Mouse (Mus musculus) erythroblast, adult 5-6 weeks (primary cell): ENCODE measurements around the gene Dennd2a. TPM values are rescaled to one million over a fixed set of nuclear protein-coding genes. Genes with fewer than 3 reads are reported as not detected.

Experiments used
- ATAC-seq: replicated peaks from 2 replicates; pipeline ENCODE4 v1.8.0; 2016; ENCODE audit warnings: moderate number of reproducible peaks, mild to moderate bottlenecking, moderate TSS enrichment, inconsistent platforms; ENCODE audit not compliant: poor library complexity, low FRiP score, severe bottlenecking
- total RNA-seq, 2 experiments: library from RNA; stranded (forward) in 1 of 2; stranded (reverse) in 1 of 2; fragments of 150-400 nt in 1 of 2; fragments of 200-764, 138-1000 nt in 1 of 2; gene quantifications; 2 replicates each; pipeline versions ENCODE4 v1.2.3 to v1.2.4; 2015 to 2017; ENCODE audit warnings: low replicate concordance in 2 of 2

Dennd2a gene
- total RNA-seq, 2 experiments from 2014 or later, result 0.43 TPM; not detected in 1

DNA sequence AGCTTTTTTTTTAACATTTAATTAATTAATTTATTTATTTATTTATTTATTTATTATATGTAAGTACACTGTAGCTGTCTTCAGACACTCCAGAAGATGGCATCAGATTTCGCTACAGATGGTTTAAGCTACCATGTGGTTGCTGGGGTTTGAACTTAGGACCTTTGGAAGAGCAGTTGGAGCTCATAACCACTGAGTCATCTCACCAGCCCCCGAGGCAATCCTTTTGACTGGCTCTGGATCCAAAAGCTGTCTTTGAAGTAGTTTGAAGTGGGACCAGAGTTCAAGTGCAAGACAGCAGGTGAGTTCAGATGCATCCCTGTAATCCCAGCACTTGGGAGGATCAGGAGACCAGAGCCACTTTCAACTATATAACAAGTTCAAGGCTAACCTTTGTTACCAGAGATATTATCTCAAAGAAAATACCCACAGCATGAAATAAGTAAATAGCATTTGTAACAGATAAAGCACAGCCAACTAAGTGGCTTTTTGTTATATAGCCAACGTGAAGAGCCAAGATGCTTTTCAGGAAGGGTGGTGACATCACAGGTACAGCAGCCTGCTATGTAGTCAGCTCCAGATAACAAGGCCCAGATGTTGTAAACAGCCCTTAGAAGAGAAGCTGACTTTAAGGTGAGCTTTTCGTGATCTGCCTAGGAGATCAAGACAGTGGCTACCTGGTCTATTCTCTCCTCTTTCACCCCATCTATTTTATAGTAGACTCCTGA is 130.2 kb downstream of the Dennd2a start:
- ATAC-seq, result peak; percentile 50

DNA sequence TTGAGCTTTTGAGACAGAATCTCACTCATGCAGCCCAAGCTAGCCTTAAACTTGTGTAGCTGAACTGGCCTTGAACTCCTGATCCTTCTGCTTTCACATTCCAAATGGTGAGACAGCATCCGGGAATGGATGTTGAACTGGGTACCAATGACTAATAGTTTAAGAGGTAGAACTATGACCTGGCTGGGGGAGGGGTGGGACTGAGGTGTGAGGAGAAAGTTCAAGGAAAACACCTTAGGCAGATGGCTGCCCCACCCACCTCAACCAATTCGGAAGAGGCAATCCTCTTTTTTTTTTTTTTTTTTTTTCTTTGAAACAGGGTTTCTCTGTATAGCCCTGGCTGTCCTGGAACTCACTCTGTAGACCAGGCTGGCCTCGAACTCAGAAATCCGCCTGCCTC is 130.9 kb downstream of the Dennd2a start:
- no peak for ATAC-seq

DNA sequence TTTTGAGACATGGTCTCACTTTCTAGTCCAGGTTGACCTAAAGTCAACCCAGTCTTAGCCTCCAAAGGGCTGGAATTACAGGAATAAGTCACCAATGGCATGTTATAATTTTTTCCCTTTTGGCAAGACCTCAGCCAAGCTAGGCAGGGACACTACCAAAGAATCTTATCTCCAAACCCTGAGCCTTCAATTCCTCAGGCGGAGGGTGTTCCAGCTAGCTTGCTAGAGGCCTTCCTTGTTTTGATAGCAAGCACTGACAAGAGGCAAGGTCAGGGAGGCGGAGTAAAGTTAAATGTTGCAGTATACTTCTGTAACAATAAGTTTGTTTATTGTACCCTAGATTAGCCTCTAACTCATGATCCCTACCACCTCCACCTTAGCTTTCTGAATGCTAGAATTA is 132.5 kb downstream of the Dennd2a start:
- no peak for ATAC-seq

DNA sequence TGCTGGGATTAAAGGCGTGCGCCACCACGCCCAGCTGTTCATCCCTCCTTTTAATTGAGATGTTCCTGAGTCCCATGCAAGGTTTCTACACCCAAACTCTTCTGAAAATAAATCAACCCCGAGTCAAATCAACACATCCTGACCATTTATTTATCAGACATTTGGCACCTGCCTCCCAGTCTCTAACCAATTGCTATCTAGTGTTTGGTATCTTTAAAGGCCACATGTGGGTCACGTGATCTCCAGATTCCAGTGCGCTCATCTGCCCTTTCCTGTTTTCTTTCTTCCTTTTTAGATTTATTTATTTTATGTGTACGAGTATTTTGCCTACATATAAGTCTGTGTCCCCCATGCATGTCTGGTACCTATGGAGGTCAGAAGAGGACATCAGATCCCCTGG is 134.0 kb downstream of the Dennd2a start:
- peak; percentile 52 for ATAC-seq

DNA sequence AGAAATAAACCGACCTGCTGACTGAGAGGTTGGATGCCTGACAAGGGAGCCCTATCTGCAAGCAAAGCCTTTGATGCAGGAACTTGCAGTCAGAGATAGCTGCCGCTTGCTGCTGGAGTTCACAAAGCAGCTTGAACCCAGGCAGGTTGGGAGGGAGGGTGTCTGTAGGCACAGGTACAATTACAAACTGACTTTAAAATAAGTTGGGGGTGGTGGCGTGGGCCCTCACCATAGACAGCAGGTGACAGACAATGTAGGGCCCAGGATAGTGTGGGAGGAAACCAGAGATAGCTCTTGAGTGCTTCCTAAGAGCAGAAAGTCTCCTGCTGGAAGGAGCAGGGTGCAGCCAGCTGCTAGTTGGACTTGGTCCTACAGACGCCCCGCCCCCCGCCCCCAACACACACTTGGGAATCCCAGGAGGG is 134.5 kb downstream of the Dennd2a start:
- peak; percentile 31; the same call in 1 of the 2 replicates for ATAC-seq

DNA sequence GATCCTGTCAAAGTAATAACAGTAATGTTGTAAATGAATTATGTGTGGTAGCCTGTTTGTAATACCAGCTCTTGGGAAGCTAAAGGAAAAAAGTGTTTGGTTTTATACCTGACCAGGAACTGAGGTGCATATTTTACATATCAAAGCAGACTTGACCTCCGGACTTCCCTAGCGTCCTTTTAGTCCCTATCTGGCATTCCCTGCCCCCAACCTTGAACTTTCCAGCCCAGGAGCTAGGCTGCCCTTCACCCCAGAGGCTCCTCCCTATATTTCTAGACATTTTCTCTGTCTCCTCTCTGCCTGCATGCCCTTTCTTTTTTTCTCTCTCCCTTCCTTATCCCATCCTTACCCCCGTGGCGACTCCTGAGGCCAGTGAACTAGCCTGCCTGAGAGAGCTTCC is 136.8 kb downstream of the Dennd2a start:
- ATAC-seq, result no peak

DNA sequence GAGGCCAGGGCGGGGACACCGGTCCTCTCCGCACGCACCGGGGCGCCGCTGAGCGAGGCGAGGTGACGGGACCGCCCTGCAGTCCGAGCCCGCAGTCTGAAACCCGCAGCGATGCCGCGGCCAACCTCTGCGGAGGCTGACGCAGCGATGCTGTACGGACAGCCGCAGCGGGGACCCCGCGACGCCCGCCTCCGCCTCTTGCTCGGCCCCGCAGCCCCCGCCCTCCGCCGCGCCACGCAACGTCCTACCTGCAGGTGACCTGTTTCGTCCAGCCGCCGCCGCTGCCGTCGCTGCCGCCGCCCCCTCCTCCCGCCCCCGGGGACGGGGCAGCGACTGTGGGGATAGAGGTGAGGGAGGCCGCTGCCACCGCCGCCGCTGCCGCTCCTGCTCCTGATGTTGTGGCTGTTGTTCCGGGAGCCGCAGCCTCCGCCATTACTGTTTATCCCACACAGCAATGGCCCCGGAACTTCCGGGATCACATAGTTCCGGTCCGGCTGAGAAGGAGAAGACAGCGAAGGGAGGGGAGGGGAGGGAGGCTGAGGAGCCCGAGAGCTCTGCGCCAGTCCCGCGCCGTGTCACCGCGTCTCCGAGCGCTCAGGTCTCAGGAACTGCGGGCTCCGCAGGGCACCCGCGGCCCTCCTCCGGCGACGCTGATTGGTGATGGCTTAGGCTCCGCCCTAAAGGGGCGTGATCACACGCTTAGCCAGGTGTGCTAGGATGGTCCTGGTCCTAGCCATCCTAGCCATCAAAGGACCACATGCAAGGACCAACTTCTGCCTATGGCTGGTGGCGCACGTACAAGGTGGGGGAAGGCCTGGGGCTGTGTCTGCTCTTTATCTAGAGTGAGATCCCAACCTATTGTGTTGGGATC is 137.6 kb downstream of the Dennd2a start, which contains the start of gene Mkrn1:
Mkrn1 (minus strand) TSS at position 612 of the 871 bp plus-strand sequence.
- peak; percentile 69 for ATAC-seq

DNA sequence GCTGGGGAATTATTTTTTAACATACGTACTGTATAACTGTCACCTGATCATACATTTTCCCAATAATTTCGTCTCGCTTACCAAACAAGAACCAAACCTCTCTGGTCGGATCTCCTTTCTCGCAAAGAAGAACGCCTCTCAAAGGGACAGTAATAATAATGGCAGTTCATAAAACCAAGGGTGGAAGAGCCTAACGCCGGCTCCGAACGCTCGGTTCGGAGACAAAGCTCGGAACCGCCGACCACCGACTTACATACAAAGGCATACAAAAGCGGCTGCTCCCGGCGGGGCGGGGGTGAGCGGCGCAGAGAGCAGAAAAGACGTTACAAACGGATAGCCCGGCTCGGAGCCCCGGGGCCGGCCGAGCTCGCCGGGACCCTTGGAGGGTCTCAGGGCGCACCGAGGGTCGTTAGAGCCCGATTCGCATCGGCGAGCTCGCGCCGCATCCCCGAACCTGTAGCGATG is 138.2 kb downstream of the Dennd2a start:
- no peak for ATAC-seq

DNA sequence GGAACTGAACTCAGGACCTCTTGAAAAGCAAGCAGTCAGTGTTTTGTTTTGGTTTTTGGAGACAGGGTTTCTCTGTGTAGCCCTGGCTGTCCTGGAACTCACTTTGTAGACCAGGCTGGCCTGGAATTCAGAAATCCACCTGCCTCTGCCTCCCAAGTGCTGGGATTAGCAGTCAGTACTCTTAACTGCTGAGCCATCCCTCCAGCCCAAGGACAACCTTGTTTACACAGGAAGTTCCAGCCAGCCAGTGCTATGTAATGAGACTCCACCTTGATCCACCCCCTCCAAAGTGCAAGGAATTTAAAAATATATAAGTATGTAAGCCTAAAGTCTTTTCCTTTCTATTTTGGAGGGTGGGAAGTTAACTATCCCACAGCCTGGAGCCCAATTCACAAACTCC is 141.0 kb downstream of the Dennd2a start:
- 0 out of 2 replicates have a peak, but pooled peaks have one; percentile 34 for ATAC-seq

DNA sequence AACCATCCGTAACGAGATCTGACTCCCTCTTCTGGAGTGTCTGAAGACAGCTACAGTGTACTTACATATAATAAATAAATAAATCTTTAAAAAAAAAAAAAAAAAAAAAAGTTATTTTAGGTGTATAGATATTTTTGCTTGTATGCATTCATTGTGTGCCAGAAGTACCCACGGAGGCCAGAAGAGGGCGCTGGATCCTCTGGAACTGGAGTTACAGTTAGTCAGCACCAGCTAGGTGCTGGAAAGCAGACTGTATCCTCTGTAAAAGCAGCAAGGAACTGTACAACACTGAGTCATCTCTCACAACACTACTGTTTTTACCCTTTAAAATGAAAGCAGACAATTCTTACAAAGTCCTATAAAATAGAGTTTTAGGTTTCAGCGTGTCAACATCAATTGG is 141.9 kb downstream of the Dennd2a start:
- 0 out of 2 replicates have a peak, but pooled peaks have one; percentile 27 for ATAC-seq

DNA sequence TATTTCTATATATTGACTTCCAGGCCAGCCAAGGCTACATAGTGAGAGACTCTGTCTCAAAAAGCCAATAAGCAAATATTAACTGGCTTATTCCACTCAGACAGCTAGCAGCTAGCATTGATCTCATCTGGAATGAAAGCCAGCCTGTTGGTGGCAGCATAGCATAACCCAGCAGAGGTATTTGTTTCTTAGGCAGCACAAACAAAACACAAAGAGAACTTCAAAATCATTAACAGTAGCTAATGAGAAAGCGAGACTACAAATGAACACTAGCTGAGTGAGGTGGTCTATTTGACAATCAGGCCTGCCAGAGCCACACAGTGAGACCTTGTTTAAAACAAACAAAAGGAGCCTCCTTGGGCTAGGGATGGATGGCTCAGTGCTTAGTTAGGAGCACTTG is 143.6 kb downstream of the Dennd2a start:
- ATAC-seq, result no peak

Other genes with a start within 250 kb of the Dennd2a start
- gene Slc37a3, start 180.2 kb downstream of the Dennd2a start, total RNA-seq (2015; ENCODE audit: low replicate concordance), result 0.42 and 3.1 TPM in 2 replicates
- gene Slc37a3, start 180.2 kb downstream of the Dennd2a start, total RNA-seq (2017; ENCODE audit: low replicate concordance), result 1.7 and 9.2 TPM in 2 replicates
- 0.84 TPM in 1 of 2 replicates, not detected in the other for gene Rab19, start 176.7 kb downstream of the Dennd2a start, total RNA-seq (2015; ENCODE audit: low replicate concordance)
- gene Rab19, start 176.7 kb downstream of the Dennd2a start, total RNA-seq (2017; ENCODE audit: low replicate concordance), result 0.26 and 2.9 TPM in 2 replicates
- gene Mkrn1, start 137.4 kb downstream of the Dennd2a start, total RNA-seq (2015; ENCODE audit: low replicate concordance), result 1,353 and 1,373 TPM in 2 replicates
- 1,538 and 2,743 TPM in 2 replicates for gene Mkrn1, start 137.4 kb downstream of the Dennd2a start, total RNA-seq (2017; ENCODE audit: low replicate concordance)
- 0.38 and 4.4 TPM in 2 replicates for gene Adck2, start 16.0 kb upstream of the Dennd2a start, total RNA-seq (2015; ENCODE audit: low replicate concordance)
- gene Adck2, start 16.0 kb upstream of the Dennd2a start, total RNA-seq (2017; ENCODE audit: low replicate concordance), result 0.56 and 5.9 TPM in 2 replicates
- 5.2 and 6.7 TPM in 2 replicates for gene Gm42420, start 27.9 kb upstream of the Dennd2a start, total RNA-seq (2015; ENCODE audit: low replicate concordance)
- 2.1 TPM in 1 of 2 replicates, not detected in the other for gene Gm42420, start 27.9 kb upstream of the Dennd2a start, total RNA-seq (2017; ENCODE audit: low replicate concordance)
- gene Ndufb2, start 34.7 kb upstream of the Dennd2a start, total RNA-seq (2015; ENCODE audit: low replicate concordance), result 5.8 and 46.6 TPM in 2 replicates
- 28.5 and 34.0 TPM in 2 replicates for gene Ndufb2, start 34.7 kb upstream of the Dennd2a start, total RNA-seq (2017; ENCODE audit: low replicate concordance)
- gene Braf, start 167.6 kb upstream of the Dennd2a start, total RNA-seq (2015; ENCODE audit: low replicate concordance), result 24.5 and 25.9 TPM in 2 replicates
- gene Braf, start 167.6 kb upstream of the Dennd2a start, total RNA-seq (2017; ENCODE audit: low replicate concordance), result 7.8 and 8.1 TPM in 2 replicates